Mouse (Mus musculus): ENCODE data around the gene Cmip.
"Not testable (repeated sequence)": the region's sequence is repeated elsewhere in the genome, so short reads cannot be mapped to it uniquely, and the experiment has no call there.

Gene Cmip

GRCm38 (mm10) chr8:117420841-117421534 is 164.1 kb downstream of the Cmip start:
- no peak for DNase-seq (ENCODE audit: low spot score in 2 of 2)

- DNase-seq (ENCODE audit: low spot score in 2 of 2), result no peak
Observed at GRCm38 (mm10) chr8:117421838-117422237, 165.0 kb downstream of the Cmip start.

- no peak for DNase-seq (ENCODE audit: low spot score in 2 of 2)
Observed at GRCm38 (mm10) chr8:117422343-117422742, 165.5 kb downstream of the Cmip start.

GRCm38 (mm10) chr8:117423029-117423428 is 166.2 kb downstream of the Cmip start:
- no peak for DNase-seq (ENCODE audit: low spot score in 2 of 2)

GRCm38 (mm10) chr8:117427816-117428215 is 171.0 kb downstream of the Cmip start:
- not testable (repeated sequence) for DNase-seq (ENCODE audit: low spot score in 2 of 2)

GRCm38 (mm10) chr8:117428524-117429162 is 171.8 kb downstream of the Cmip start:
- no peak for DNase-seq (ENCODE audit: low spot score in 2 of 2)

- DNase-seq (ENCODE audit: low spot score in 2 of 2), result no peak
Observed at GRCm38 (mm10) chr8:117430624-117431023, 173.8 kb downstream of the Cmip start.

GRCm38 (mm10) chr8:117431554-117431953 is 174.7 kb downstream of the Cmip start:
- no peak for DNase-seq (ENCODE audit: low spot score in 2 of 2)

- DNase-seq (ENCODE audit: low spot score in 2 of 2), result no peak
Observed at GRCm38 (mm10) chr8:117432111-117432510, 175.2 kb downstream of the Cmip start.

GRCm38 (mm10) chr8:117433968-117434367 is 177.1 kb downstream of the Cmip start:
- no peak for DNase-seq (ENCODE audit: low spot score in 2 of 2)

GRCm38 (mm10) chr8:117436786-117437185 is 179.9 kb downstream of the Cmip start:
- DNase-seq (ENCODE audit: low spot score in 2 of 2), result no peak

- no peak for DNase-seq (ENCODE audit: low spot score in 2 of 2)
Observed at GRCm38 (mm10) chr8:117437616-117438015, 180.8 kb downstream of the Cmip start.

GRCm38 (mm10) chr8:117440317-117440716 is 183.5 kb downstream of the Cmip start:
- DNase-seq (ENCODE audit: low spot score in 2 of 2), result no peak

- DNase-seq (ENCODE audit: low spot score in 2 of 2), result no peak
Observed at GRCm38 (mm10) chr8:117440759-117441158, 183.9 kb downstream of the Cmip start.

- DNase-seq (ENCODE audit: low spot score in 2 of 2), result no peak
Observed at GRCm38 (mm10) chr8:117445507-117445906, 188.6 kb downstream of the Cmip start.

GRCm38 (mm10) chr8:117446344-117446997 is 189.6 kb downstream of the Cmip start:
- DNase-seq (ENCODE audit: low spot score in 2 of 2), result no peak

GRCm38 (mm10) chr8:117451072-117451471 is 194.2 kb downstream of the Cmip start:
- no peak for DNase-seq (ENCODE audit: low spot score in 2 of 2)

GRCm38 (mm10) chr8:117453974-117454373 is 197.1 kb downstream of the Cmip start:
- no peak for DNase-seq (ENCODE audit: low spot score in 2 of 2)

GRCm38 (mm10) chr8:117454516-117455116 is 197.8 kb downstream of the Cmip start:
- no peak for DNase-seq (ENCODE audit: low spot score in 2 of 2)

- DNase-seq (ENCODE audit: low spot score in 2 of 2), result no peak
Observed at GRCm38 (mm10) chr8:117455701-117456100, 198.8 kb downstream of the Cmip start.

GRCm38 (mm10) chr8:117458440-117458839 is 201.6 kb downstream of the Cmip start:
- DNase-seq (ENCODE audit: low spot score in 2 of 2), result no peak

GRCm38 (mm10) chr8:117462701-117463284 is 205.9 kb downstream of the Cmip start:
- no peak for DNase-seq (ENCODE audit: low spot score in 2 of 2)

Data from spleen, postnatal 36 days (tissue).